Mouse (Mus musculus): Measurements from ENCODE around the gene Olfr792.

Olfr792 gene

GRCm38 (mm10) chr10:129538862-129539261 lies at the start of gene Olfr792:
Gene Olfr792, plus strand, starts transcription at chr10:129539162.
- no peak for DNase-seq (ENCODE audit: low spot score)

- DNase-seq (ENCODE audit: low spot score), result no peak
Measured at GRCm38 (mm10) chr10:129490101-129490500, 48.9 kb upstream of the Olfr792 start.

GRCm38 (mm10) chr10:129498192-129498591 lies 40.8 kb upstream of the Olfr792 start, which contains the start of gene Olfr790:
Gene Olfr790, plus strand, starts transcription at chr10:129498492.
- DNase-seq (ENCODE audit: low spot score), result no peak

- no peak for DNase-seq (ENCODE audit: low spot score)
Measured at GRCm38 (mm10) chr10:129521492-129521891, 17.5 kb upstream of the Olfr792 start, which contains the start of gene Olfr791. Gene Olfr791, plus strand, starts transcription at chr10:129521792.

- peak; percentile 36 for DNase-seq (ENCODE audit: low spot score)
Measured at GRCm38 (mm10) chr10:129549354-129549753, 10.4 kb downstream of the Olfr792 start.

- DNase-seq (ENCODE audit: low spot score), result no peak
Measured at GRCm38 (mm10) chr10:129567355-129567754, 28.4 kb downstream of the Olfr792 start, which contains the start of gene Olfr794. Gene Olfr794, plus strand, starts transcription at chr10:129567655.

GRCm38 (mm10) chr10:129577066-129577465 lies 38.1 kb downstream of the Olfr792 start:
- DNase-seq (ENCODE audit: low spot score), result no peak

Measured in embryo, embryonic 10.5 days (tissue).